Mouse (Mus musculus) kidney, adult 18-20 months (tissue): ENCODE data around the gene Lrrc47.
A peak's percentile ranks its signal among the peaks of the same experiment; 100 is the strongest.

Source experiments
- DNase-seq: peaks from one replicate; pipeline ENCODE4 v3.0.0; 2021

The Lrrc47 gene

DNA sequence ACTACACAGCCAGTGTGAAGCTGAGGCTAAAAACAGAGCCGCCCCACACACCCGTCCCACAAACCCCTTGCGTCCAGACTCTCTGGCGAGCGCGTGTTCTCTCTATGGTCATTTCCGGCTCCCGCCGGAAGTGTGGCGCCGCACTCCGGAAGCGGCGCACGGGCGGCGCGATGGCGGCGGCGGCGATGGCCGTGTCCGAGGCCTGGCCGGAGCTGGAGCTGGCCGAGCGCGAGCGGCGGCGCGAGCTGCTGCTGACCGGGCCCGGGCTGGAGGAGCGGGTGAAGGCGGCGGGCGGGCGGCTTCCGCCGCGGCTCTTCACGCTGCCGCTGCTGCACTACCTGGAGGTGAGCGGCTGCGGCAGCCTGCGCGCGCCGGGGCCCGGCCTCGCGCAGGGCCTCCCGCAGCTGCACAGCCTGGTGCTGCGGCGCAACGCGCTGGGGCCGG is at the start of gene Lrrc47:
Gene Lrrc47 (plus strand): TSS at position 86 of the 444 bp plus-strand sequence.
- peak; percentile 85 for DNase-seq

DNA sequence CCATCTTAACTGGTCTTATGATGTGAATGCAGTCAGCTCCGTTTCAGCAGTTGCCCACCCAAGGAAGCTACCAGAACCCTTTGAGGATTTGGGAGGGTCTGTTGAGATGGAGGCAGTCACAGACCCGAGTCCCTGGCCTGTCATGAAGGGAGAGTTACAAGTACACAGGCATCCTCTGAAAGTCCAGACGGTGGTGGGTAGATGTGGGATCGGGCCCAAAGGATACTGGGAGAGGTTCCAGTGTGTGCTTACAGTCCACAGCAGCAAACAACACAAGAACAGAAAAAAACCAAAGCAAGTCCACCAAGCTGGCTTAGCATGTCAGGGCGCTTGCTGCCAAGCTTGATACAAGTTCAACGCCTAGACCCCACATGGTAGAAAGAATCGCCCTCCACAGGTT is 48.9 kb upstream of the Lrrc47 start:
- DNase-seq = no peak

- DNase-seq = no peak
These were observed 44.9 kb upstream of the Lrrc47 start for GRCm38 (mm10) chr4:153966651-153967050.

- no peak for DNase-seq
These were observed 44.0 kb upstream of the Lrrc47 start for GRCm38 (mm10) chr4:153967556-153967955.

DNA sequence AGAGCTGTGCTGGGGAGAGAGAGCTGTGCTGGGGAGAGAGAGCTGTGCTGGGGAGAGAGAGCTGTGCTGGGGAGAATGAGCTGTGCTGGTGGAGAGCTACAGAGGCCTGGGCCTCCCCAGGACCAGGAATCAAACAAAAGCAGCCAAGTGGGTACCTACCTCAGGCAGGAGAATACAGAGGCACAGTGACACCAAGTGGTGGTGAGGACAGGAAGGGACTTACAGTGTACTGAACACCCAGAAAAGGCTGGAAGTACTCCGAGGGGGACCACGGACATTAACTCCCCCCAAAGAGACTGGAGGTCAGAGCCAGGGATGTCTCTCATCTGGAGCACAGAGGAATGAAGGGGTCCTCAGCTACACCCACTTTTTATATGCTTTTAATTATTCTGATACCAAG is 43.5 kb upstream of the Lrrc47 start:
- DNase-seq = no peak

DNA sequence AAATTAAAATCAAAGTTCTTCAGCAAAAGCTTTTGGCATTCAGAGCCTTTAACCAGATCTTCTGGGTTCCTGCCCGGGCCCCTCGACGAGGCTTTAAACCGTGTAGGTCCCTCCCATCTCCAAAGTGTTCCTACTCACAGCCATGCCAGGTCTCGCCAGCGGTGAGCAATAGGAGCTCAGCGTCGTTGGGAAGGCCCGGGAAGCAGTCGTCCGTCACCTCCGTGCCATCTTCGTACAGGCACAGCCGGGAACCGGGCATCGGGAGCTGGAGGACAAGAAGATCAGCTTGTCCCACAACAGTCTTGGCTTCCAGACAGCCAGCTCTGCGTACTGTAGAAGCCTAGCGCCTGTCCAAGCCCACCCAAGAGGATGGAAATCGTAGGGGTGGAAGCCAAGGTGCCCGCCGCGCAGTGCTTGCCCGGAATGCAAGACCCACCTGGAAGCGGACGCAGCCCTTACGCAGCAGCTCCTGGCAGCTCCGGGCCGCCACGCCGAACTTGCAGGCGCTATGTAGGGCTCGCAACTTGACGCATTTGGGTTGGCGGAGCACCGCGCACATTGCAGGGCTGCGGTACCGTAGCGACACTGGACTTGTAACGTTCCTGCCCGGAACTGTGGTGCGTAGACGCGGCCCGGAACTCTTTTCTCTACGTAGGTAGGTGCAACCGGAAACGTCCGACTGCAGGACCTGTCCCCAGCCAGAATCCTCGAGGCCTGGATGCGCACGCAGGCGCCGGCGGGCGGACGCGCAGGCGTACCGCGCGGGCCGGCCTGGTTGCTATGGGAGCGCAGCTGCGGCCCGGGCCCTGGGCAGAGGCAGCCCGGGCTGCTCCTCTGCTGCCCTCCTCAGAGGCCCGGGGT is 36.9 kb upstream of the Lrrc47 start, which contains the start of the genes Dffb and Cep104:
Gene Dffb (minus strand): TSS at position 696 of the 861 bp plus-strand sequence.
Gene Cep104 (plus strand): TSS at position 764 of the 861 bp plus-strand sequence.
- DNase-seq = peak; percentile 96

DNA sequence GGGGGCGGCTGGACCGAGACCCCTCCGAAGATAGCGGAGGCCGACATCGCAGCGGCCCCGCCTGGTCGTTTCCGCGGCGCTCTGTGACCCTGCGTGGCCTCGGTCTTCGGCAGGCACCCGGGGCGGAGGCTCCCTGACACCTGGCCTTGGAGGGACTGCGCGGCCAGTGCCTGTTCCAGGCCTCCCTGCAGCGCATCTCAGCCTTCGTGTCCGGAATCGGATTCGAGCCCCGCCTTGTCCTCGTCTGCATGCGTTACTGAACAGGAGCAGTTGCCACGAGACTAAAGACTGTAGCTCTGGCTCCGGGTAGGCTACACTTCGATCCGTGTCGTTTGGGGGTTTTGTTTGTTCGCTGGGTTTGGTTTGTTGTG is 36.3 kb upstream of the Lrrc47 start:
- no peak for DNase-seq

- DNase-seq = no peak
These were observed 35.8 kb upstream of the Lrrc47 start for GRCm38 (mm10) chr4:153975768-153976167.

- DNase-seq = no peak
These were observed 32.3 kb upstream of the Lrrc47 start for GRCm38 (mm10) chr4:153979243-153979642.

GRCm38 (mm10) chr4:153980470-153980869 is 31.1 kb upstream of the Lrrc47 start:
- DNase-seq = no peak

- peak; percentile 30 for DNase-seq
These were observed 18.8 kb upstream of the Lrrc47 start for GRCm38 (mm10) chr4:153992715-153993114.

DNA sequence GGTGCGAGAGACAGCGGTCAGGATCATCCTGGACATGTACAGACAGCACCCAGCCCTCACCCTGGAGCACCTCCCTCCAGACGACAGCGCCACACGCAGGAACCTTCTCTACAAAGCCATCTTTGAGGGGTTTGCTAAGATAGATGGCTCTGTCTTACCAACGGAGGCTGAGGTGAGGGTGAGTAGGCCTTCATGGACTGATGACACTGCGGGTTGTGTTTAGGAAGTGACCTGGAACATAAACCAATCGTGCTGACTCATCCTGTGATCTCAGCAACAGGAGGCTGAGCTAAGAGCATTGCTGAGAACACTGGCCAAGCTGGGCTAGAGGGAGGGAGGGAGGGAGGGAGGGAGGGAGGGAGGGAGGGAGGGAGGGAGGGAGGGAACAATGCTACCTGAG is 18.0 kb upstream of the Lrrc47 start:
- DNase-seq = no peak

DNA sequence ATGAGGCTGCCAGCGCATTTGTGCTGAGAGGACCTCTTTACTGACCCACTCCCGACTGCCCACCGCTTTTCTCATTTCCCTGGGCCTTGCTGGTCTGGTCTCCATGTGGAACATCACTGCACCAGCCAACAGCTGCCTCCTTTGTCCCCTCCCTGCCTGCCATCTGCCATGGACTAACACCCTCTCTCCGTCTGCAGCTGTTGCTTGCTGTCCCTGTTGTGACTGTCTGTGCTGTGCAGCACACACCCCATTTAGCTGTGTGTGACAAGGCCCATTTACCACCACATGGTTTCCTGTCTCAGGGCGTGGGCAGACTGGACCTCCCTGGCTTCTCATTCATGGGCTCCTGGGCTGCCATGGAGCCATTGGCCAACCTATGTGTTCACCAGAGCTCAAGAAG is 6.0 kb upstream of the Lrrc47 start:
- no peak for DNase-seq

DNA sequence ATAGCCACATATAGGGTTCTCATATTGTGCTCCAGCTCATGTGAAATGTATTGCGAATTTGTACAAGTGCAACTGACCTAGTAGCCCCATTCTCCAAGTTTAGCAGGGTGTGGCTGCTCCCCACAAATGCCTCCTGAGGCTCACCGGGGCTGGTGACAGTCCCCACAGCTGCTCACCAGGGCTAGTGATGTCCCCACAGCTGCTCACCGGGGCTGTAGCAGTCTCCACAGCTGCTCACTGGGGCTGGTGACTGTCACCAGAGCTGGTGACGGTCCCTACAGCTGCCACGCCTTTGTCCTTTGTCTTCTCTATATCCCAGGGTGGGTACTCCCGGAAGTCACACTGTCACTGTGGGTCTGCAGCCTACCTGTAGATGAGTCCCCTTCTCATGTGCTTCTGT is 5.3 kb upstream of the Lrrc47 start:
- no peak for DNase-seq

DNA sequence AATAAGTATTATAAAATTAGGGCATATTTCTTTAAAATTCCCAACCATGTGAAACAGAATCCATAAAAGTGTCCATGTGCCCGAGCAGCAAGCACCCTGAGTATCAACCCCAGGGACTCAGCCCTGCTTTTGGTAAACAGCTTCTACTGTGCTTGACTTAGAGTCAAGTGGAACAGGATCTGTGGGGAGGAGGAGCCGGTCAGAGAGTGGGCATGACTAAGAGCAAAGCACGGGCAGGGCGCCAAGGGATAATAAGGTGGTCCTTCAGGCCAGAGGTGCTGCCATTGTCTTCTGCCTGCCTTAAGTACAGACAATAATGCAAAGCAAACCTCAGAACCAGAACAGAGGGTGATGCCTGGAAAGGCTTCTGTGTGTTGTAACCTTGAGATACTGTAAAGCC is 3.8 kb upstream of the Lrrc47 start:
- no peak for DNase-seq

DNA sequence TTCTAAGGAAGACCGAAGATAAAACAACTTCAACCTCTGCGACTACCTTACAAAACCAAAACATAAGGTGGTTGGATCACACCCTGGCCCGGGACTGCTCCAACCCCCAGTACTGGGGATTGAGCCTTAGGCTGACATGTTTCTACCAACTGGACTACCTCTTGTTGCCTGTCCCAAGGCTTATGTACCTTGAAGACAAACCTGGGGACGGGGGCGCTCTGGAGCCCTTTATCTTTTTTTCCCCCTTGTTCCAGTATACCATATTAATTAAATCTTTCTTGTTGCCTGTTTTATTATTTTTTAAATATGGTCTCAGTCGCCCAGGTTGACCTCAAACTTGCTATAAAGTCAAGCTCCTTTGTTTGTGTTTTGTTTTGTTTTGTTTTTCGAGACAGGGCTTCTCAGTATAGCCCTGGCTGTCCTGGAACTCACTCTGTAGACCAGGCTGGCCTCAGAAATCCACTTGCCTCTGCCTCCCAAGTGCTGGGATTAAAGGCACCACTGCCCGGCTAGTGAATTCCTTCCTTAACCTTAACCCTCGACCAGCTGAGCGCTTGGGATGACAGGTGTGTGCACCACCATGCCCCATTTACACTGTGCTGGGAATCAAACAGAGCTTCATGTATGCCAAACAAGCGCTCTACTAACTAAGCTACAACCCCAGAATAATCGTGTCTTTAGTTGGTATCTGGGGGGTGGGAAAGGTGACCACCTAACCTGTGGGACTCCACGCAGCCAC is 455 bp upstream of the Lrrc47 start:
- DNase-seq = no peak

- no peak for DNase-seq
These were observed 776 bp downstream of the Lrrc47 start for GRCm38 (mm10) chr4:154012132-154012882.

GRCm38 (mm10) chr4:154015476-154015875 is 3.9 kb downstream of the Lrrc47 start:
- DNase-seq = peak; percentile 30

GRCm38 (mm10) chr4:154019571-154019970 is 8.0 kb downstream of the Lrrc47 start:
- DNase-seq = peak; percentile 79

- DNase-seq = peak; percentile 71
These were observed 9.9 kb downstream of the Lrrc47 start for GRCm38 (mm10) chr4:154021432-154021831.

GRCm38 (mm10) chr4:154022407-154022806 is 10.9 kb downstream of the Lrrc47 start:
- DNase-seq = peak; percentile 87

DNA sequence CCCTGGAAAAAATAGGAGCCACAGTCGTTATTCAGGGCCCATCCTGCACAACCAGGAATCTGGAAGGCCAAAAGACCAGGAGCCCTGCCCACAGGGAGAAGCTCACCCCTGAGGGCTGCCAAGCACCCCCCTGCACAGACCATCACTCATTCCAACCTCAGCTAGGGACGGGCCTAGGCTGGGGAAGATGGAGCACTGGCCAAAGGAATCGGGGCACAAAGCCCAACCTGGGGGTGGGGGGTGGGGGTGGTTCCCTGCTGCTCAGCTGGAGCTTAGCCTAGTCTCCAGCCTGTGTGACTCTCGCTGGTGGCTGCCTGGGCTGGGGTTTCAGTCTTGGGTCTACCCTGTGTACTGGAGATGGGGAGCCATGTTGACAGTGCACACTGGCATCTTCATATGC is 11.3 kb downstream of the Lrrc47 start:
- DNase-seq = no peak
